Mouse (Mus musculus): ENCODE data around the gene Tnfrsf25. TPM values are rescaled to one million over a fixed set of nuclear protein-coding genes. Genes with fewer than 3 reads are reported as not detected.

Gene Tnfrsf25
- 0.97 and 0.98 TPM in 2 replicates for polyA plus RNA-seq (2014; fragmentation: Nextera tagmentation; extraction: Ambion mirVana)

GRCm38 (mm10) chr4:152115921-152116612 lies at the start of gene Tnfrsf25:
Tnfrsf25 (plus strand) TSS chr4:152115934.
- peaks cover 30% of the 10 kb centered on the region for H3K36me3 ChIP-seq (ENCODE audit: control insufficient read depth, insufficient read depth, low read length)
- peak within 1 kb of the TSS; percentile 44 for H3K4me2 ChIP-seq (ENCODE audit: low read length)
- peak within 1 kb of the TSS; percentile 1; the same call in 1 of the 2 replicates for H3K9ac ChIP-seq (ENCODE audit: low read length)
- H3K4me3 ChIP-seq (ENCODE audit: low read depth, low read length): peak within 1 kb of the TSS; percentile 4; the same call in 1 of the 2 replicates
- H3K4me1 ChIP-seq (replicated peaks; ENCODE audit: control insufficient read depth, insufficient read depth, low read length): peaks cover 34% of the 10 kb centered on the region
- WGBS: 6% methylated on average over 30 of the region's 30 CpGs
- H3K9me3 ChIP-seq (ENCODE audit: control insufficient read depth, low read length): no peaks in the 10 kb centered on the region
- ATAC-seq (replicated peaks; ENCODE audit: low FRiP score, low TSS enrichment, low read depth) (peak; percentile 29; the same call in 1 of the 2 replicates), DNase-seq (ENCODE audit: low spot score) (no peak)
- H3K27me3 ChIP-seq (replicated peaks; ENCODE audit: control insufficient read depth, insufficient read depth, low read length): peaks cover 54% of the 10 kb centered on the region
- no peak within 1 kb of the TSS for H3K27ac ChIP-seq (ENCODE audit: low read depth)

- Histone ChIP-seq H3K36me3 (ENCODE audit: control insufficient read depth, insufficient read depth, low read length) (no peaks in the 10 kb centered on the region), H3K9me3 (ENCODE audit: control insufficient read depth, low read length) (no peaks in the 10 kb centered on the region), H3K9ac (ENCODE audit: low read length) (no peak overlapping the region), H3K27ac (ENCODE audit: low read depth) (no peak overlapping the region), H3K4me2 (ENCODE audit: low read length) (no peak overlapping the region), H3K27me3 (replicated peaks; ENCODE audit: control insufficient read depth, insufficient read depth, low read length) (no peaks in the 10 kb centered on the region), H3K4me1 (replicated peaks; ENCODE audit: control insufficient read depth, insufficient read depth, low read length) (peaks cover 1% of the 10 kb centered on the region; the same call in 1 of the 2 replicates), H3K4me3 (ENCODE audit: low read depth, low read length) (no peak overlapping the region)
- ATAC-seq (replicated peaks; ENCODE audit: low FRiP score, low TSS enrichment, low read depth): 0 out of 2 replicates have a peak, but pooled peaks have one; percentile 14
- DNase-seq (ENCODE audit: low spot score): no peak
Observed at GRCm38 (mm10) chr4:152067280-152067679, 48.5 kb upstream of the Tnfrsf25 start.

- WGBS: 75% methylated on average over 6 of the region's 6 CpGs
- no peak overlapping the region for H3K27ac ChIP-seq (ENCODE audit: low read depth)
- no peak overlapping the region for H3K4me3 ChIP-seq (ENCODE audit: low read depth, low read length)
- no peaks in the 10 kb centered on the region for H3K9me3 ChIP-seq (ENCODE audit: control insufficient read depth, low read length)
- no peaks in the 10 kb centered on the region for H3K27me3 ChIP-seq (replicated peaks; ENCODE audit: control insufficient read depth, insufficient read depth, low read length)
- H3K9ac ChIP-seq (ENCODE audit: low read length): no peak overlapping the region
- ATAC-seq (replicated peaks; ENCODE audit: low FRiP score, low TSS enrichment, low read depth) (no peak), DNase-seq (ENCODE audit: low spot score) (no peak)
- no peak overlapping the region for H3K4me2 ChIP-seq (ENCODE audit: low read length)
- peaks cover 4% of the 10 kb centered on the region; the same call in 1 of the 2 replicates for H3K4me1 ChIP-seq (replicated peaks; ENCODE audit: control insufficient read depth, insufficient read depth, low read length)
- H3K36me3 ChIP-seq (ENCODE audit: control insufficient read depth, insufficient read depth, low read length): no peaks in the 10 kb centered on the region
Observed at GRCm38 (mm10) chr4:152068166-152068724, 47.5 kb upstream of the Tnfrsf25 start.

- Histone ChIP-seq H3K27me3 (replicated peaks; ENCODE audit: control insufficient read depth, insufficient read depth, low read length) (no peaks in the 10 kb centered on the region), H3K4me3 (ENCODE audit: low read depth, low read length) (no peak overlapping the region), H3K9ac (ENCODE audit: low read length) (no peak overlapping the region), H3K4me1 (replicated peaks; ENCODE audit: control insufficient read depth, insufficient read depth, low read length) (peaks cover 4% of the 10 kb centered on the region; the same call in 1 of the 2 replicates), H3K4me2 (ENCODE audit: low read length) (no peak overlapping the region), H3K27ac (ENCODE audit: low read depth) (no peak overlapping the region), H3K9me3 (ENCODE audit: control insufficient read depth, low read length) (no peaks in the 10 kb centered on the region), H3K36me3 (ENCODE audit: control insufficient read depth, insufficient read depth, low read length) (no peaks in the 10 kb centered on the region)
- DNase-seq (ENCODE audit: low spot score) (no peak), ATAC-seq (replicated peaks; ENCODE audit: low FRiP score, low TSS enrichment, low read depth) (no peak)
- 88% methylated on average over 3 of the region's 3 CpGs for WGBS
Observed at GRCm38 (mm10) chr4:152069245-152069644, 46.5 kb upstream of the Tnfrsf25 start.

- 72% methylated on average over 11 of the region's 11 CpGs for WGBS
- Histone ChIP-seq H3K4me1 (replicated peaks; ENCODE audit: control insufficient read depth, insufficient read depth, low read length) (peaks cover 4% of the 10 kb centered on the region; the same call in 1 of the 2 replicates), H3K27ac (ENCODE audit: low read depth) (no peak overlapping the region), H3K27me3 (replicated peaks; ENCODE audit: control insufficient read depth, insufficient read depth, low read length) (no peaks in the 10 kb centered on the region), H3K4me2 (ENCODE audit: low read length) (no peak overlapping the region), H3K36me3 (ENCODE audit: control insufficient read depth, insufficient read depth, low read length) (no peaks in the 10 kb centered on the region), H3K9ac (ENCODE audit: low read length) (no peak overlapping the region), H3K4me3 (ENCODE audit: low read depth, low read length) (no peak overlapping the region), H3K9me3 (ENCODE audit: control insufficient read depth, low read length) (no peaks in the 10 kb centered on the region)
- DNase-seq (ENCODE audit: low spot score): no peak
- no peak for ATAC-seq (replicated peaks; ENCODE audit: low FRiP score, low TSS enrichment, low read depth)
Observed at GRCm38 (mm10) chr4:152070494-152071396, 45.0 kb upstream of the Tnfrsf25 start.

GRCm38 (mm10) chr4:152072121-152072601 lies 43.6 kb upstream of the Tnfrsf25 start, which contains the start of gene Plekhg5:
Plekhg5 (plus strand) TSS chr4:152072498.
- no peaks in the 10 kb centered on the region for H3K36me3 ChIP-seq (ENCODE audit: control insufficient read depth, insufficient read depth, low read length)
- no peak within 1 kb of the TSS for H3K27ac ChIP-seq (ENCODE audit: low read depth)
- no peaks in the 10 kb centered on the region for H3K9me3 ChIP-seq (ENCODE audit: control insufficient read depth, low read length)
- ATAC-seq (replicated peaks; ENCODE audit: low FRiP score, low TSS enrichment, low read depth) (no peak), DNase-seq (ENCODE audit: low spot score) (no peak)
- peaks cover 4% of the 10 kb centered on the region; the same call in 1 of the 2 replicates for H3K4me1 ChIP-seq (replicated peaks; ENCODE audit: control insufficient read depth, insufficient read depth, low read length)
- no peak within 1 kb of the TSS for H3K4me3 ChIP-seq (ENCODE audit: low read depth, low read length)
- no peak within 1 kb of the TSS for H3K9ac ChIP-seq (ENCODE audit: low read length)
- H3K27me3 ChIP-seq (replicated peaks; ENCODE audit: control insufficient read depth, insufficient read depth, low read length): no peaks in the 10 kb centered on the region
- H3K4me2 ChIP-seq (ENCODE audit: low read length): no peak within 1 kb of the TSS
- WGBS: 73% methylated on average over 10 of the region's 10 CpGs

GRCm38 (mm10) chr4:152072655-152073054 lies 43.1 kb upstream of the Tnfrsf25 start:
- Histone ChIP-seq H3K27me3 (replicated peaks; ENCODE audit: control insufficient read depth, insufficient read depth, low read length) (no peaks in the 10 kb centered on the region), H3K4me1 (replicated peaks; ENCODE audit: control insufficient read depth, insufficient read depth, low read length) (peaks cover 4% of the 10 kb centered on the region; the same call in 1 of the 2 replicates), H3K4me2 (ENCODE audit: low read length) (no peak overlapping the region), H3K27ac (ENCODE audit: low read depth) (no peak overlapping the region), H3K9ac (ENCODE audit: low read length) (no peak overlapping the region), H3K36me3 (ENCODE audit: control insufficient read depth, insufficient read depth, low read length) (no peaks in the 10 kb centered on the region), H3K9me3 (ENCODE audit: control insufficient read depth, low read length) (no peaks in the 10 kb centered on the region), H3K4me3 (ENCODE audit: low read depth, low read length) (no peak overlapping the region)
- no peak for DNase-seq (ENCODE audit: low spot score)
- no peak for ATAC-seq (replicated peaks; ENCODE audit: low FRiP score, low TSS enrichment, low read depth)
- 75% methylated on average over 10 of the region's 10 CpGs for WGBS

- peaks cover 4% of the 10 kb centered on the region; the same call in 1 of the 2 replicates for H3K4me1 ChIP-seq (replicated peaks; ENCODE audit: control insufficient read depth, insufficient read depth, low read length)
- no peak overlapping the region for H3K27ac ChIP-seq (ENCODE audit: low read depth)
- ATAC-seq (replicated peaks; ENCODE audit: low FRiP score, low TSS enrichment, low read depth) (no peak), DNase-seq (ENCODE audit: low spot score) (no peak)
- no peak overlapping the region for H3K4me3 ChIP-seq (ENCODE audit: low read depth, low read length)
- H3K36me3 ChIP-seq (ENCODE audit: control insufficient read depth, insufficient read depth, low read length): no peaks in the 10 kb centered on the region
- 83% methylated on average over 6 of the region's 6 CpGs for WGBS
- no peaks in the 10 kb centered on the region for H3K27me3 ChIP-seq (replicated peaks; ENCODE audit: control insufficient read depth, insufficient read depth, low read length)
- H3K9ac ChIP-seq (ENCODE audit: low read length): no peak overlapping the region
- no peak overlapping the region for H3K4me2 ChIP-seq (ENCODE audit: low read length)
- no peaks in the 10 kb centered on the region for H3K9me3 ChIP-seq (ENCODE audit: control insufficient read depth, low read length)
Observed at GRCm38 (mm10) chr4:152073715-152074114, 42.0 kb upstream of the Tnfrsf25 start.

Measured in intestine, embryonic 14.5 days (tissue).